Mouse (Mus musculus): ENCODE results near the gene Bend3.
"Not testable (repeated sequence)": the region's sequence is repeated elsewhere in the genome, so short reads cannot be mapped to it uniquely, and the experiment has no call there.

The Bend3 gene

DNA sequence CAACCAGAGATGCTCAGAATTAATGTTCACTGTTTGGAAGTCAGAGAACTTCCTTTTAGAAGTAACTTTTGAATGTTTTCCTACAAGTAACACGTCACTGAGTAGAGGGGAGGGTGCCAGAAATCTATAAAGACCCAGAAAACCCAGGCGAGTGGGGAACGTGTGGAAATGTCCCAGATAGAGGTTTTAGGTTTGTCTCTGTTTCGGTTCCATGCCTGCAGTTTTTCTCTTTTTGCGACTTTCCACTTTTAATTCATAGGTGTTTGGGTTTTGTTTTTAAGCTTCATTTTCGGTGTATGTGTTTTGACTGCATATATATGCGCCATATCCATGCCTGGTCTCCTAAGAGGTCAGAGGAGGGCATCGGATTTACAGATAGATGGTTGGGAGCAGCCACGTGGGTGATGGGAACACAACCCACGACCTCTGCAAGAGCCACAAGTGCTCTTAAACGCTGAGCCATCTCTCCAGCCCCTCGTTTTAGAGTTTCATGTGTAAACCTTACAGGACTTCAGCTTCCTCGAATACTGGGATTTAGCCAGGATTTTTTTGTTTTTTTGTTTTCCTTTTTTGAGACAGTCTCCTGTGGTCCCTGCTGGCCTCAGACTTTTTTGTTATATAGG is 1.7 kb downstream of the Bend3 start:
- in situ Hi-C loops (cut with MseI, MboI) = no loop called here

DNA sequence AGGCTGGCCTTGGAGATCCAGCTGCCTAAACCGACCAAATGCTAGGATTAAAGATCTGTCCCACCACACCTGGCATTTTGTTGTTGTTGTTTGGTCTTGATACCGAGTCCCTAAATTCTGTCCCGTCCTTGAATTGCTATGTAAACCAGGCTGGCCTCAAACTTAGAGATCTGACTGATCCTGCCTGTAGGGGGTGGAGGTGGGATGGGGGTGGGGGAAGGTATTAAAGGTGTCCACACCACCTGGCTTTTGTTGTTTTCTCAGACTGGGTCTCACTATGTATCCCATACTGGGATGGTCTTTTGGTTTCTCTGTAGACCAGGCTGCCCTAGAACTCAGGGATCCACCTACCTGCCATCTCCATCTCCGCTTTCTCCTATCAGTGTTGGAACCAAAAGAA is 2.5 kb downstream of the Bend3 start:
- in situ Hi-C loops (cut with MseI, MboI) = no loop called here

DNA sequence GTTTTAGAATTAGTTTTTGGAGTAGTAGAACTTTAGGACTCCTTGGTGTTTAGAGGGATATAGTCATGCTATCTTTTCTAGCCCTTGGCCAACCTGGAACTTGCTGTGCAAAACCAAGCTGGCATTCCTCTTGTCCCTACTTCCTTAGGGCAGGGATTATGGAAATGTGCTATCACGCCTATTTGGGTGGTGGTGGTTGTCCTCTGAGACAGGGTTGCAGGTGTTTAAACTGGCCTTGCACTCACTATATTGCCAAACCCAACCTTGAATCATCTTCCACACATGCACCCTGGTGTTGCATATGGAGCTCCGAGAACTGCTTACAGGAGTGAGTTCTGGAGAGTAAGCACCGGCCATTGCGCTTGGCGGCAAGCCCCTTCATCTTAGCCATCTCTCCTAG is 3.4 kb downstream of the Bend3 start:
- in situ Hi-C loops (cut with MseI, MboI) = no loop called here

DNA sequence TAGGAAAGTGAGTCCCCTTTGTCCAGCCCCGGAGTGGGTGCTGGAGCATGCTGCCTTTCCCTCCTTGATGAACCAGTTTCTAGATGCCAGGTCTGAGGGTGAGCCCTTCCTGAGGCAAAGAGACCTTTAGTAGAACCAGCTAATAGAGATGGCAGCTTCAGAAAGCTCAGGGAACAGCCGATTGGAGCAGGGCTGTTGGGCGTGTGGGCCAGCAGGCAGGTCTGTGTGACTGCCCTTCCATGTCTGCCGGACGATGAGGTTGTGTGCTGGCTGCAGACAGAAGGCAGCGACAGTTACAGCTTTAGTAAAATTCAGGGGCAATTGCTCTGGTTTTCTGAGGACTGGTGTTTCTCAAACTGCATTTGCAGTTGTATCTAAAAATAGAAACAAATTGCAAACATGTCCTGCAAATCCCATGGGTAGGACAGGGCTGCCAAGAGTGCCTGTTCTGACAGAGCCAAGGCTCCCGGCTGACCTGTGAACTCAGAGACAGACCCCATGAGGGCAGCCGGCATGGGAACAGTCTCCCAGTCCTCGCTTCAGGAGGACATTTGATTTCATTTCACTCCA is 4.9 kb downstream of the Bend3 start:
- in situ Hi-C loops (cut with MseI, MboI) = no loop called here

DNA sequence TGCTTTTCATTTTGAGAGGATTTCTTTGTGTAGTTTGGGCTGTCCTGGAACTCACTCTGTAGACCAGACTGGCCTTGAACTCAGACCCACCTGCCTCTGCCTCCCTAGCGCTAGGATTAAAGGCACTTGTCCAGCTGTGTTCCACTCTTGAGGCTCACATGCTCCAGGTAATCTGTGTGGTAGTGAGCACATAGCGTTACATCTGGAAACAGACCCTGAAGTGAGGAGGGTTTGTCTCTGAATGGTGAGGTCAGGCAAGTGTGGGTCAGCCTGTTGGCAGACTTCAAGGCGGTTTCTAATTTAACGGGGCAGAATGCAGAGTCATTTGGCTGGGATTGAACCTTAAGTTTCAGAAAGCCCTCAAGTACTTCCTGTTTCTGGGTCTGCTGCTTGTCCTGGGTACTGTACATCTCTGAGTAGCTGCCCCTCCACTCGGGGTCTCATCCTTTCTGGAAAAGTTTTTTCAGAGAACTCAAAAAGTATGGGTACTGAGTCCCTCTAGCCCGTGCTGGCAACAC is 7.2 kb downstream of the Bend3 start:
- in situ Hi-C loops (cut with MseI, MboI) = no loop called here

DNA sequence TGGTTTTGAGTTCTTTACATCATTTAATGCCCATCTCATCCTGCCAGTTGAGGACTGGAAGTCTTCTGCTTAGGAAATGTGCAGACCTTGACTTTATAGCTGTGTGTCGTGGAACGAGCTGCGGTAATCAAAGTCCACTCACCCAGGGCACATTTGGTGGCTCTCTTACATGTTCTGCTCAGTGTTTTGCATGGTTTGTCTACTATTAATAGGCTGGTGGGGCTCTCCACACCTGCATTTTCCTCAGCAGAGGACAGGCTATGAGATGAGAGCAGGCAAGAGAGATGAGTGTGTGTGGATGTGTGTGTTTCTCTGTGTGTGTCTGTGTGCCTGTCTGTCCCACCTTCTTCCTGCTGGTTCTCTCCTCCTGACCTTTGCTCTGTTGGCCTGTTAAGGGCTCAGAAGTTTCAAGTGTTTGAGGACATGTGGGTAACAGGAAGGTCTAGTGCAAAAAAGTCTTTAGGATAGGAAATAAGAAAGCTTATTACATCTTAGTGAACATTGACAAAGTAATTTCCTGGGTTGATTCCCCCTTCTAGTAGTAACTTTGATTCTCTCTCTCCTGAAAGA is 8.9 kb downstream of the Bend3 start:
- in situ Hi-C loops (cut with MseI, MboI) = no loop called here

DNA sequence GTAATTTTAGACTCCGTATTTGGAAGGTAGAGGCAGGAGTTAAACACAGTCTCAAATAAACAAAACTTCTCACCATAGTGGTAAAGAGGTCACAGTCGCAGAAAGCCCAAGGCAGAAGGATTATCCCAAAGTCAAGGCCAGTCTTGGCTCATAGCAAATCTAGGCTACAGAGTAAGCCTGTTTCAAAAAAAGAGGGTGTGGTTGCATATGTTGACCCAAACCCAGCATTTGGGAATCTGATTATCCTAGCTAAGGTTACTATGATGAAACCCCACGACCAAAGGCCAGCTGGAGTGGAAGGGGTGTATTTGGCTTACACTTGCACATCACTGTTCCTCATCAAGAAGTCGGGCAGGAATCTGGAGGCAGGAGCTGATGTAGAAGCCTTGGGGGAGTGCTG is 9.6 kb downstream of the Bend3 start:
- in situ Hi-C loops (cut with MseI, MboI) = no loop called here

DNA sequence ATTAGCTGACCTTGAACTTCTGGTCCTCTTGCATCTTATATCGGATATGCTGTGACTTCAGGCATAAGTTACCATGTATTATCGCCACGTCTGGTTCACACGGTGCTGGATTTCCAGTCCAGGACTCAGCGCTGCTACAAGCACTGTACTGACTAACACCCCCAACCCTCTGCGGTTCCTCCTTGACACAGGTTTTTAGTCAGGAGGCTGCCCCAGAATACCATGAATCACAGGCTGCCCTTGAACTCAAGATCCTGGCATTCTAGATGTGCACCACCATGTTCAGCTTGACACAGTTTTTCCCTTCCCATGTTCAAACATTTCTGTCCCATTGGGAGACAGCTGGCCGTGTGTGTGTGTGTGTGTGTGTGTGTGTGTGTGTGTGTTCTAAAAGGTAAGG is 10.5 kb downstream of the Bend3 start:
- in situ Hi-C loops (cut with MseI, MboI) = no loop called here

DNA sequence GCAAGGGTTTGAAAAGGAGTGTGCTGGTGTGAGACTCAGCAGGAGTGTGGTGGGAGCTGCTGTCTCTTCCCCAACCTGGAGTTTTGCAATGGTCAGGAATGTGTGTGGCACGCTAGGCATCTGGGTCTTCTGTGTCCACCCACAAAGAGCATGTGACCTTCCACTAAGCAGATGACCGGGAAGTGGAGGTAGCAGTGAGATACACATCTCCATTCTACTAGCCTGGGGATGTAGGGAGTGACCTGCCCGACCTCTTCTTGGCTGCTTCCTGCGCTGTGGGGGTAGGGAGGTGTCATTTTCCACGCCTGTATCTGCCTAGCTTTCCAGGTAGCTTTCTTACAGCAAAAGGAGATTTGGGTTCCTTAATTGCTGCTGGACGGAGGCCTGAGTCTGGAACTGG is 10.9 kb downstream of the Bend3 start:
- in situ Hi-C loops (cut with MseI, MboI) = no loop called here

DNA sequence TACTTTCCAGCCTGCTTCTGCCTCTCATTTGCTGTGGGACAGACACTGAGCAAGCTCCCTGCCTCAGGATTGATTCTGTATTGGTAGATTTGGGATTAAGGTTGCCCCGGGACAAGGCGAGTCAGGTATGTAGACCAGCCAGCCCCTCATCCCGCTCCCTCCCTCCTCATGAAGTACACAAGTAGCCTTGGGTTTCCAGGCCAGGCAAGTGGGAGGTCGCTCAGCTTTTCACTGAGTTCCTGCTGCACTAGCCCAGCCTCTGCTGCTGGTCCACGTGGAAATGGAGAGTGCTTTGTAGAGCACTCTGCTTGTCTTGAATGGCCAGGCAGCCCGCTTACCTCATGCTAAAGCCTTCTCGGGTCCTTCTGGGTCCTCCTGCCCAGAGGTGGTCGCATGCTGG is 11.4 kb downstream of the Bend3 start:
- in situ Hi-C loops (cut with MseI, MboI) = no loop called here

DNA sequence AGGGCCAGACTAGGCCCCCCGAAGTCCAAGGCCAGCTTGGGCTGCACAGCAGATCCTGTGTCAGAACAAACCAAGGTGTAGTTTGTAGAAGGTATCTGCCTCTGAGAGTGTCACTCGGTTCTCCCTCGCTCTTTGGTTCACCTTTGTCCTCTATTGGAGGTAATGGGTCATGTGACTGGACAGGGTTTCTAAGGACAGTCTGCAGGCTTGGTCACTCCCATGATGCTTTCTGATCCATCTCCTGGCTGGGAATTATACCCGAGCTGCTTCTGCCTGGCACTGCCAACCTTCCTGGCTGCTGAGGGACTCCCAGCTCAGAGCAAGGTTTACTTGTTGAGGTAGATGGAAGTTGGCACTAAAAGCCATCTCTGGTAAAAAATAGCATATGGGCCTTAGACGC is 12.2 kb downstream of the Bend3 start:
- in situ Hi-C loops (cut with MseI, MboI) = no loop called here

DNA sequence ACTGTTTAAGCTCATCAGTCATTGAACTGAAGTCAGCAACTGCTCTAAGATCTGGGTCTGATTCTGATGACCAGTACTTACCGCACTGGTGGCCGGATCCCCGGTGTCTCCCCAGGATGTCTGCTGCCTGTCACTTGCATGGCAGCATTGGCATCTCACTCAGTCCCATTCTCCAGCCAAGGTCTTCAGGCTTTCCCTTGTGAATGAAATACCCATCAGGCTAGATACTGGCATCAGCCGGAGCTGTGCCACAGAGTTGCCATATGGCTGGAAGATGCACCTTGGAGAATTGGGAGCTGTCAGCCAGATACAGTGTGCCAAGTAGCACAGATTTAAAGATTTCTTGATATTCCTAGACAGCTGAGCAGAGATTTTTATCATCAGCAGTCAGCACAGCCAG is 24.0 kb downstream of the Bend3 start:
- in situ Hi-C loops (cut with MseI, MboI) = no loop called here

DNA sequence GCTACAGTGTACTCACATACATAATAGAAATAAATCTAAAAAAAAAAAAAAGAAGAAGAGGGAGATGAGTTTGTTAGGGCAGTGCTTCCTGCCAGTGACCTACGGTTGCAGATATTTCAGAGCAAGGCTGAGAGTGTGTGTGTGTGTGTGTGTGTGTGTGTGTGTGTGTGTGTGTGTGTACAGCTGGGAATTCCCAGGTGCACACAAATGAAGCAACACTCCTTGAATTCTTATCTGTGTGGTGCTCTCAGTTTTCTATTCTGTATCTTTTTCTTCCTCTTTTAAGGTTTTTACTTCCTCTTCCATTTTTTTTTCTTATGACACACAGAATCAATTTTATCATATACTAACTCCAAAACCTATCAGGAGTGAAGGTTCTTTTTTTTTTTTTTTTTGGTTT is 25.7 kb downstream of the Bend3 start:
- in situ Hi-C loops (cut with MseI, MboI) = no loop called here

DNA sequence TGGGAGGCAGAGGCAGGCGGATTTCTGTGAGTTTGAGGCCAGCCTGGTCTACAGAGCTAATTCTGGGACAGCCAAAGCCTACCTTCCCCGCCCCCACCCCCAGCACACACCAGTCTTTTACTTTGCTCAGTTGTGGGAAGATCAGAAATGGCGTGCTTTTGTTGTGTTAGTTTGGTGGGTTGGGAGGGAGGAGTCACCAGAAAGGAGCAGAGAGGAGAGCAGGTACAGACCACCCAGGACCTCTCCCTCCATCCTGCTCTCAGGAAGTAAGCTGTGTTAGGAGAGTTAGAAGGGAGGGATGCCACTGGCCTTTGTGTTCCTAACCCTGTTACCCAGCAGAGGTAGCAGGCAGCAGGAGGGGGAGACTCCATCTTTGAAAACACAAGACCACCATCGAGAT is 28.4 kb downstream of the Bend3 start:
- in situ Hi-C loops (cut with MseI, MboI) = no loop called here

DNA sequence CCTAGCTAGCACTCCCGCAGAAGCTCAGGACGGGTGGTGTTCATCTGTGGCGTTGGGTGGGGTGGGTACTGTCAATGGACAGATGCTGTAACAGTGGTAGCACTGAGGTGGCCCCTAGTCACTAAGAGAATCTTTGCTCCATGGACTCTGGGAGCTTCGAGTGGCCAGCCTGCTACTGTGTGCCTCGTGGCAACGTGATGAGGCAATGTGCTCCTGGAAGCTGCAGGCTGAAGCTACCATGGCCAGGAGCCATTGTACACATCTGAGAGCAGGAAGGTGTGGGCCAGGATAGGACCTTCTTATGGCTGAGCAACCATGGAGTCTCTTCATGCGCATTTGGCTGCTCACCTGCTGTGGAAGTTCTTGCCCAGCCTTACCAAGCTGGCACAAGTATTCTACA is 30.6 kb downstream of the Bend3 start:
- in situ Hi-C loops (cut with MseI, MboI) = no loop called here

DNA sequence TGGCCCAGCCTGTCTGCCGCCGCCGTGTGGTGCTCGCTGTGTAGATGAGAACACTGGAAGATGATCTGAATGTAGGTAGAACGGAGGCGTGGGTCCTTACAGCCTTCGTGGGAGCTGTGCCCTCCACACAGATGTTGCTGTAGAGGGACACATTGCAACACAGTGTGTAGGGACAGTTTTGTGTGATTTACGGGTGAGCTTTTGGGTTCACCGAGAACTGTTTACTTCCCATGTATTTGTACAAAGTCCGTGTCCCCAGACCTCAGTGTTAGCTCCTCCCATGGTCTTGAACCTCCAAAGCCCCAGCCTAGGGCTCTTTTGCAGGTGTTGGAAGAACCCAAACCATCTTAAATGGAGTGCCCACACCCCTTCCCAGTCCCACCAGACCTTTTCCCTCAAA is 34.3 kb downstream of the Bend3 start:
- in situ Hi-C loops (cut with MseI, MboI) = no loop called here

DNA sequence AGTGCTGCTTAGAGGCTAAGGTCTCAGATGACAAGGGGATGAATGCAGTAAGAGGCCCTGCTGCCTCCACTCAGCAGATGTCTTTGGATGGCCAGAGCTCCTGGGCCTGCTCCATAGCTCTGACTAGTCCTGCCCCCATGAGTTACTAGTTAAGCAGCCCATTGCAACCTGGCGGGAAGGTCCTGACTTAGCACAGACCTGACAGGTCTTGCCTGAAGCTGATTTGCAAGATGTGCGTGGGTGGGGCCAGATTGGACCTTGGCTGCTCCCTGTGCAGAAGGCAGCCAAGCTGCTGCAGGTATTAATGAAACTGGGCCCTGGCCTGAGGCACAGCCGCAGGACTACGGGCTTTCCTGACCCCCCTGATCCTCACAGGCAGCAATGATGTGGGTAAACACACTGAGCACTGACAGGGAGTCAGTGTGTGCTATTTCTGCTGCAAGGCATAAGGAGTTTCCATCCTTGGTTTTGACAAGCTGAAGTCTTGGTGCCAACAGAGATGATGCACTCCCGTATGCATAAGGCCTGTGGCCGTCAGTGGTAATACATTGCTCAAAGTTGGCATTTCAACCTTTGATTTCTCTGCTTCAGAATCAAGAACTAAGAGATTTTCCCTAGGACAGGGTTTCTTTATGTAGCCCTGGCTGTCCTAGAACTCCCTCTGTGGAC is 38.5 kb downstream of the Bend3 start:
- in situ Hi-C loops (cut with MseI, MboI) = no loop called here

DNA sequence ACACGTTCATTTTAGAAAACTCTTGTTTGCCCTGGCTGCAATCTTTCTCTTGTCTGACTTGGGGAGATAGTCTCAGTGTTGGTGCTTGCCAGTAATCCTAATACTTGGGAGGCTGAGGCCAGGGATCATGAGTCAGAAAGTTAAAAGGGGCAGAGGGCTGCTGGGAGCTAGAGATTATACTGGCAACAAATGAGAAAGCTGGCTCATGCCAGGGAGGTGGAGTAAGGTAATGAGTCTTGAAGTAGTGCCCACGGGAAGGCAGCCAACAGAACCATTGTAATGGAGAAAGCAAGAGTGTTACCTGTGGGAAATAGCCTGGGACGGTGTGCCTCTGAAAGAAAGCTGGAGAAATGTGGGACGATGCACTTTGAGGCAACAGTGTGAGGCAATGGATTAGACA is 39.2 kb downstream of the Bend3 start:
- in situ Hi-C loops (cut with MseI, MboI) = no loop called here

DNA sequence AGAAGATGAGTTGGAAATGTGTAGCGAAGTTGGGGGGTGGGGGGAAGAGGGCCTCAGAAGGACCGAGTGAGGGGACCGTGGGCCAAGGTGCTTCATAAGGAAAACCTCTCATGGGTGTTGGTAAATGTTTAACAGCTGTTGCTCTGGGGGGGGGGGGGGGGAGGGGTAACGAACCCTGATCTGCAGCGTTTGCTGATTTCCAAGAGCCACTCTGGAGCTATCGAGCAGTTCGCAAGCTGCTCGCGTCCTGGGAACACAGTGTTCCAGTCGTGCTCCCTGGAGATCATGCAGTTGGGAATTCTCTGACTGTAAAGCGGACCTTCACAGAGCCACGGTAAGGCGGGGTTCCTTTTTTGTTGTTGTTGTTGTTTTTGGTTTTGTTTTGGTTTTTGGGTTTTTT is 39.7 kb downstream of the Bend3 start:
- in situ Hi-C loops (cut with MseI, MboI) = no loop called here

DNA sequence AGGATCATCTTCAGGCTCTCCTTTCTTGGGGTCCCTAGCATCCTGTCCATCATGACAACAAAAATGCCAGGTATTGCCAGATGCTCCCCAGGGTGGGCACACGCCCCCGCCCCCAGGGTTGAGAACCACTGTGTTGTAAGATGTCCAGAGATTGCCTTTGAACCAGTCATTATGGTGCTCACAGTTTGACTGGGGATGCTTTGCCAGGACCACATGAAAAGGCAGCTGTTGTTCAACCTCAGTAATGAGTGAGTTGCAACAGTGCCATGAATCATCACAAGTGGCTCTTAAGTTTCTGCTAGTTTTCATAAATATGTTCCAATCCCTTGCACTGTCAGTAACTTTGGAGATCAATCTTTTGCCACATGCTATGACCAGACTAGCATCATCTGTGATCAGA is 41.3 kb downstream of the Bend3 start:
- in situ Hi-C loops (cut with MseI, MboI) = no loop called here

DNA sequence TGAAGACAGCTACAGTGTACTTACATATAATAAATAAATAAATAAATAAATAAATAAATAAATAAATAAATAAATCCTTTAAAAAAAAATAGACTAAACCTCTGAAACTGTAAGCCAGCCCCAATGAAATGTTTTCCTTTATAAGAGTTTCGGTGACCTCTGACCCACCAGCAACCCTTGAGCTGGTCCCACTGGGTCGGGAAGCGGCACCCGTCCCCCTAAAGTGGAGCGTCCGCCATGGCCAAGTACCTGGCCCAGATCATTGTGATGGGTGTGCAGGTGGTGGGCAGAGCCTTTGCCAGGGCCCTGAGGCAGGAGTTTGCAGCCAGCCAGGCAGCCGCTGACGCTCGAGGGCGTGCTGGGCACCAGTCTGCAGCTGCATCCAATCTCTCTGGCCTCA is 45.3 kb downstream of the Bend3 start, which contains the start of gene Gm9803:
Gm9803 (plus strand) TSS at position 154 of the 400 bp plus-strand sequence.
- in situ Hi-C loops (cut with MseI, MboI) = not testable (repeated sequence)

DNA sequence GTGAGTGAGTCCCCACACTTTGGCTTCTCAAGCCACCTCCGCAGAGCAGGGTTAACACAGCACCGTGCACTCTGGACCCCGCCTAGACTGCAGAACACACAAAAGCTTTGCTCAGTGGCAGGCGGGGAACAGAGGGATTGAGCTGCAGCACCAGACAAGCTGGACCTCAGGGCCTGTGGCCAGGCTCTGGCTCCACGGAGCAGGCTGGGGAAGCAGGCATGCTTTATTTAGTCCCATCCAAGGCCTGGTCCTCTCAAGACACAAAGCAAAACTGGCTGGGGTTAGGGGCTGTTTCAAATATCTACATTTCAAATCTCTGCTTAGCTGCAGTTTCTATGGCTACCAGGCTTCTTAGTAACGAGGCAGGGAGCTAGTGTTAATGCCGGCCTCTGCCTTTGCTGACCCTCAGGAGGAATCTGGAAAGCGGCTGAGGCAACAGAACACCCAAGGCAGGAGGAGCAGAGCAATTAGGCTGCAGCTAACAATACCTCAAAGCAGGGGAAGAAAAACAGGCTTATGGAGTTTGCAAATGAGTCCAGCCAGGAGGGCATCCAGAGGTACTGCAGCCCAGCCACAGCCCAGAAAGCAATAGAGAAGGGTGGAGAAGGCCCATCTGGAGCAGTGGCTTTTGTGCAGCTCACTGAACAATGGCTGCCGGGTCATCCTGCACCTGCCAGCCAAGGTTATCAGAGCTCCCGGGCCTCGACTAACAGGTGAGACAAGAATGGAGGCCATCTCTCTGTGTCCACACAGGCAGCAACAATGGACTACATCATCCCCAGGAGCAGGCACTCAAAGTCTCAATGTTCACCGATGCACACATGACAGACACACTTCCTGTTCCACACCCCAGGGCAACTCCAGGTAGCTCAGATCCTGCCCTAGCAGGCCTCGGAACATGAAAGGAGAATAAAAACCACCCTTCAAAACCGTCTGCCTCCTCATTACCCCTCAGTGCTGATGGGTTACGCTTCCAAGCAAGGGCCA is 48.9 kb downstream of the Bend3 start:
- in situ Hi-C loops (cut with MseI, MboI) = no loop called here
